Mouse (Mus musculus) inflammation-experienced regulatory T-cells, adult 6 months (primary cell): Measurements from ENCODE around the gene Zfp592. TPM values are rescaled to one million over a fixed set of nuclear protein-coding genes. Genes with fewer than 3 reads are reported as not detected.

Experiments used
- ATAC-seq: one replicate; pipeline ENCODE4 v1.8.0; 2017
- polyA plus RNA-seq, 3 experiments: library from polyadenylated mRNA; unstranded; fragments of 100-300 nt; shearing (Covaris generic); gene quantifications; one replicate each; pipeline ENCODE4 v1.2.1; 2017

Zfp592 gene
- polyA plus RNA-seq, 3 experiments from 2014 or later: 12.8 to 21.3 (median 19.8) TPM

- ATAC-seq: peak; percentile 41
These were observed 567 bp downstream of the Zfp592 start for GRCm38 (mm10) chr7:80993834-80994662.

- ATAC-seq: no peak
These were observed 1.2 kb downstream of the Zfp592 start for GRCm38 (mm10) chr7:80994663-80995005.

GRCm38 (mm10) chr7:80995266-80996146, 2.0 kb downstream of the Zfp592 start:
- peak; percentile 28 for ATAC-seq

GRCm38 (mm10) chr7:80997776-80998175, 4.3 kb downstream of the Zfp592 start:
- ATAC-seq: no peak

GRCm38 (mm10) chr7:80999536-80999935, 6.1 kb downstream of the Zfp592 start:
- ATAC-seq: no peak

GRCm38 (mm10) chr7:81001844-81002243, 8.4 kb downstream of the Zfp592 start:
- ATAC-seq: no peak

- ATAC-seq: peak; percentile 41
These were observed 11.1 kb downstream of the Zfp592 start for GRCm38 (mm10) chr7:81004556-81005079.

GRCm38 (mm10) chr7:81005969-81006368, 12.5 kb downstream of the Zfp592 start:
- ATAC-seq: no peak

GRCm38 (mm10) chr7:81008285-81008684, 14.8 kb downstream of the Zfp592 start:
- peak; percentile 72 for ATAC-seq

- no peak for ATAC-seq
These were observed 18.1 kb downstream of the Zfp592 start for GRCm38 (mm10) chr7:81011576-81011975.

GRCm38 (mm10) chr7:81020307-81020706, 26.8 kb downstream of the Zfp592 start:
- ATAC-seq: no peak

- no peak for ATAC-seq
These were observed 29.2 kb downstream of the Zfp592 start for GRCm38 (mm10) chr7:81022731-81023130.

- no peak for ATAC-seq
These were observed 30.6 kb downstream of the Zfp592 start for GRCm38 (mm10) chr7:81024118-81024517.

GRCm38 (mm10) chr7:81024651-81025050, 31.2 kb downstream of the Zfp592 start:
- ATAC-seq: no peak

GRCm38 (mm10) chr7:81025751-81026150, 32.3 kb downstream of the Zfp592 start:
- no peak for ATAC-seq

GRCm38 (mm10) chr7:81039711-81040110, 46.2 kb downstream of the Zfp592 start:
- no peak for ATAC-seq

GRCm38 (mm10) chr7:81043023-81043620, 49.6 kb downstream of the Zfp592 start:
- ATAC-seq: no peak

GRCm38 (mm10) chr7:81047847-81048246, 54.4 kb downstream of the Zfp592 start:
- ATAC-seq: no peak

- no peak for ATAC-seq
These were observed 55.0 kb downstream of the Zfp592 start for GRCm38 (mm10) chr7:81048513-81048912.

- no peak for ATAC-seq
These were observed 56.5 kb downstream of the Zfp592 start for GRCm38 (mm10) chr7:81049966-81050365.

- ATAC-seq: no peak
These were observed 62.4 kb downstream of the Zfp592 start for GRCm38 (mm10) chr7:81055709-81056370.

GRCm38 (mm10) chr7:81057471-81057870, 64.0 kb downstream of the Zfp592 start, which contains the start of gene Alpk3:
Gene Alpk3, plus strand, starts transcription at chr7:81057600.
- ATAC-seq: no peak
